Mouse (Mus musculus) CH12.LX (cell line): ENCODE measurements at regions not wholly inside any gene's neighbourhood (a gene's known extent, or its start where the extent isn't known, plus 50 kb on each side); places are given as distances from the start of the nearest gene placed in this dataset.
A peak's percentile ranks its signal among the peaks of the same experiment; 100 is the strongest.

Source experiments
- DNase-seq: peaks from one replicate; pipeline ENCODE4 v3.0.0-alpha.2; 2013; ENCODE audit errors: extremely low read depth
- H3K27ac ChIP-seq: 2 replicates; pipeline ENCODE4 v1.5.1; 2012; ENCODE audit warnings: low read depth, mild to moderate bottlenecking, control low read depth, moderate library complexity; ENCODE audit not compliant: insufficient read depth
- H3K27me3 ChIP-seq: replicated peaks from 2 replicates; pipeline ENCODE3; 2012; ENCODE audit warnings: inconsistent platforms
- H3K36me3 ChIP-seq, 2 experiments: replicated peaks in 1 of 2; 2 replicates each; pipeline versions ENCODE3 to v1.6.1; 2012; ENCODE audit warnings: inconsistent platforms in 1 of 2, low read length in 1 of 2, mild to moderate bottlenecking in 1 of 2, mixed read lengths in 1 of 2, moderate library complexity in 1 of 2; ENCODE audit not compliant: control insufficient read depth in 1 of 2, insufficient read depth in 1 of 2
- H3K4me1 ChIP-seq, 2 experiments: 2 replicates each; pipeline ENCODE4 v1.6.1; 2012; ENCODE audit warnings: inconsistent platforms in 1 of 2, moderate library complexity in 1 of 2; ENCODE audit not compliant: insufficient read depth in 2 of 2, control insufficient read depth in 1 of 2
- H3K4me2 ChIP-seq: 2 replicates; pipeline ENCODE4 v1.6.1; 2012; ENCODE audit warnings: low read depth, mild to moderate bottlenecking, control low read depth; ENCODE audit not compliant: poor library complexity, insufficient read depth, severe bottlenecking
- H3K4me3 ChIP-seq, 3 experiments: fragments of 150-350 bp in 1 of 3; sonication (generic) in 1 of 3; replicated peaks in 1 of 3; 2 replicates each; pipeline versions ENCODE3 to v1.5.1; 2011 to 2012; ENCODE audit warnings: low read depth in 2 of 3, low read length in 2 of 3, mild to moderate bottlenecking in 2 of 3, moderate library complexity in 2 of 3, control low read depth in 1 of 3, improper control_type of control experiment in 1 of 3, inconsistent platforms in 1 of 3, mixed read lengths in 1 of 3; ENCODE audit not compliant: poor library complexity in 1 of 3
- H3K79me2 ChIP-seq: replicated peaks from 2 replicates; pipeline ENCODE4 v1.6.1; 2012; ENCODE audit warnings: mild to moderate bottlenecking, moderate library complexity; ENCODE audit not compliant: control insufficient read depth, poor library complexity, insufficient read depth, severe bottlenecking; ENCODE audit errors: extremely low read depth
- H3K9ac ChIP-seq: 2 replicates; pipeline ENCODE4 v1.6.1; 2012; ENCODE audit warnings: low read depth, mild to moderate bottlenecking, control low read depth, moderate library complexity; ENCODE audit not compliant: insufficient read depth
- H3K9me3 ChIP-seq: replicated peaks from 2 replicates; pipeline ENCODE3; 2012; ENCODE audit warnings: low read length, inconsistent platforms, mixed read lengths
- CHD1 ChIP-seq: IDR thresholded peaks from 2 replicates; pipeline ENCODE4 v1.6.1; 2012; ENCODE audit warnings: low read depth, low read length, improper control_type of control experiment, inconsistent platforms
- CTCF ChIP-seq, 2 experiments: IDR thresholded peaks in 1 of 2; conservative IDR thresholded peaks in 1 of 2; 2 replicates each; pipeline ENCODE4 v1.5.1; 2011 to 2012; ENCODE audit warnings: low read depth in 2 of 2, low read length in 2 of 2, improper control_type of control experiment in 1 of 2, inconsistent platforms in 1 of 2, mild to moderate bottlenecking in 1 of 2, moderate library complexity in 1 of 2
- E2F4 ChIP-seq: IDR thresholded peaks from 2 replicates; pipeline ENCODE4 v1.6.1; 2011; ENCODE audit warnings: low read depth, low read length, improper control_type of control experiment; ENCODE audit not compliant: insufficient replicate concordance
- ETS1 ChIP-seq: conservative IDR thresholded peaks from 2 replicates; pipeline ENCODE4 v1.6.1; 2012; ENCODE audit warnings: low read depth, mild to moderate bottlenecking, inconsistent platforms, low read length, improper control_type of control experiment, moderate library complexity
- HCFC1 ChIP-seq: IDR thresholded peaks from 2 replicates; pipeline ENCODE4 v1.6.1; 2012; ENCODE audit warnings: low read depth, mild to moderate bottlenecking, inconsistent platforms, low read length, improper control_type of control experiment
- IRF4 ChIP-seq: IDR thresholded peaks from 2 replicates; pipeline ENCODE4 v1.6.1; 2014; ENCODE audit warnings: low read depth, mild to moderate bottlenecking, inconsistent platforms, low read length, improper control_type of control experiment
- JUND ChIP-seq: conservative IDR thresholded peaks from 2 replicates; pipeline ENCODE4 v1.6.1; 2011; ENCODE audit warnings: low read depth, low read length, improper control_type of control experiment
- MEF2A ChIP-seq: IDR thresholded peaks from 2 replicates; pipeline ENCODE4 v1.6.1; 2014; ENCODE audit warnings: low read depth, mild to moderate bottlenecking, inconsistent platforms, low read length, improper control_type of control experiment, borderline replicate concordance
- MXI1 ChIP-seq: IDR thresholded peaks from 2 replicates; pipeline ENCODE4 v1.6.1; 2011; ENCODE audit warnings: mild to moderate bottlenecking, low read depth, low read length, improper control_type of control experiment
- NRF1 ChIP-seq: IDR thresholded peaks from 2 replicates; pipeline ENCODE4 v1.6.1; 2014; ENCODE audit warnings: low read depth, mild to moderate bottlenecking, inconsistent platforms, low read length, improper control_type of control experiment, moderate library complexity
- RAD21 ChIP-seq: IDR thresholded peaks from 2 replicates; pipeline ENCODE4 v1.6.1; 2011; ENCODE audit warnings: low read depth, mild to moderate bottlenecking, low read length, improper control_type of control experiment, moderate library complexity
- SIN3A ChIP-seq: IDR thresholded peaks from 2 replicates; pipeline ENCODE4 v1.6.1; 2012; ENCODE audit warnings: low read length, improper control_type of control experiment, inconsistent platforms
- SMC3 ChIP-seq: IDR thresholded peaks from 2 replicates; pipeline ENCODE4 v1.6.1; 2011; ENCODE audit warnings: low read depth, low read length, improper control_type of control experiment
- TBP ChIP-seq: conservative IDR thresholded peaks from 2 replicates; pipeline ENCODE4 v1.6.1; 2011; ENCODE audit warnings: low read depth, low read length, improper control_type of control experiment
- USF1 ChIP-seq: IDR thresholded peaks from 2 replicates; pipeline ENCODE4 v1.6.1; 2014; ENCODE audit warnings: low read depth, mild to moderate bottlenecking, inconsistent platforms, low read length, improper control_type of control experiment
- ZC3H11A ChIP-seq: IDR thresholded peaks from 2 replicates; pipeline ENCODE4 v1.6.1; 2012; ENCODE audit warnings: low read depth, mild to moderate bottlenecking, inconsistent platforms, low read length, improper control_type of control experiment
- ZKSCAN1 ChIP-seq: IDR thresholded peaks from 2 replicates; pipeline ENCODE4 v1.6.1; 2012; ENCODE audit warnings: low read depth, inconsistent platforms, low read length, improper control_type of control experiment, borderline replicate concordance
- ZNF384 ChIP-seq: IDR thresholded peaks from 2 replicates; pipeline ENCODE4 v1.6.1; 2012; ENCODE audit warnings: low read depth, low read length, improper control_type of control experiment, inconsistent platforms
- dilution Hi-C: fragments of 300-500 bp; cut with MboI; formaldehyde crosslinking; loops from 2 replicates; pipeline ENCODE4 v1.14.3; 2020; ENCODE audit warnings: low sequenced_read_pairs; ENCODE audit not compliant: extremely low pct_unique_long_range_greater_than_20kb, extremely low pct_ligation_motif_present
- in situ Hi-C: fragments of 300-500 bp; cut with MboI; formaldehyde crosslinking; loops from 3 replicates; pipeline ENCODE4 v1.14.3; 2019; ENCODE audit warnings: low sequenced_read_pairs, low pct_ligation_motif_present, low pct_unique_long_range_greater_than_20kb, mixed read lengths

DNA sequence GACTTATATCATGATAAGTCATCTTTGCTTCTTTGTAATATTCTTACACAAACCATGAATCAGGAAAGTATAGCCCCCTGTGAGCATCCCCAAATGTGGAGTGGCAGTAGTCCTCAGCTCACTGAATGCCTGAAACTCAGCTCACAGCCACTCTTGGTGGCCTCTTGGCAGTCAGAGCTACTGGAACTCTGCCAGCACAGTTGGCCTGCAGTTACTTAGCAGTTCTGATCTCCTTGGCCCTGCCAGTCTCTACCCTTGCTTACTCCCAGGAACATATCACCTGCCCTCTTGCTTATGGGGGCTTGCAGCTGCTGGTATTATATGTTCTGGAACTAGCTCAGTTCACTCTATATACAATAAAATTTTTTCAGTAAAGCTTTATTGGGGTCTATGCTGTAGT, 167.9 kb upstream of the Mad2l1 start:
- no peak for DNase-seq
- no peak for TF ChIP-seq CHD1
- TF ChIP-seq SIN3A: no peak
- no peak for TF ChIP-seq MEF2A
- TF ChIP-seq MXI1: no peak
- TF ChIP-seq ETS1: no peak
- no peak for TF ChIP-seq USF1
- TF ChIP-seq JUND: no peak
- TF ChIP-seq E2F4: no peak
- TF ChIP-seq ZC3H11A: no peak
- TF ChIP-seq NRF1: no peak
- TF ChIP-seq IRF4: no peak
- no peak for TF ChIP-seq ZKSCAN1
- no peak for TF ChIP-seq ZNF384
- no peak for TF ChIP-seq HCFC1
- in situ Hi-C loops (no loop called here), dilution Hi-C loops (no loop called here)
- H3K4me3 ChIP-seq: no peak overlapping the region
- no peak overlapping the region for H3K9ac ChIP-seq
- H3K27ac ChIP-seq: no peak overlapping the region
- H3K4me1 ChIP-seq: no peaks in the 10 kb centered on the region
- H3K27me3 ChIP-seq: no peaks in the 10 kb centered on the region
- H3K79me2 ChIP-seq: no peaks in the 10 kb centered on the region
- H3K4me2 ChIP-seq: no peak overlapping the region
- H3K9me3 ChIP-seq: no peaks in the 10 kb centered on the region
- H3K36me3 ChIP-seq: no peaks in the 10 kb centered on the region

DNA sequence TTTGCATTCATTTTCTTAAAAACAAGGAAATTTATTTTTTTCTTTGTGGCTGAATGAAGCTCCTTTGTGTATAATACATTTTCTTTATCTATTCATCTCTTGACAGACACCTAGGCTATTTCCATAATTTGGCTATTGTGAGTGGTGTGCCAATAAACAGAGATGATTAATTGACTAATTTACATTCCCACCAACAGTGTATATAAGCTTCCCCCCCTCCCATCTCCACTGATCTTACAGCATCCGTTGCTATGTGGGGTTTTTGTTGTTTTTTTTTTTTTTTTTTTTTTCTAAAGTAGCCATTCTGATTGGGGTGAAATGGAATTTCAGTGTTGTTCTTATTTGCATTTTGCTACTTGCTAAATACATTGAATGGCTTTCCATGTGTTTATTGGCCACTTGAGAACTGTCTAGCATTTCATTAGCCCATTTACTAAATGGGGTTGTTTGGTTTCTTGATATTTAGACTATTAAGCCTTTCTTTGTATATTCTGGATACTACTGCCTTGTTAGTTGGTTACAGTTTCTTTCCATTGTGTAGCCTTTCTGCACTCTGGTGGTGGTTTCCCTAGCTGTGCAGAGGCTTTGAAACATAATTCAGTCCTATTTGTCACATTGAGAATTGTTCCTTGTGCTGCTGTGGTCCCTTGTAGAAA, 153.8 kb upstream of the Mad2l1 start:
- Histone ChIP-seq H3K27me3 (no peaks in the 10 kb centered on the region), H3K27ac (no peak overlapping the region), H3K4me1 (no peaks in the 10 kb centered on the region), H3K79me2 (no peaks in the 10 kb centered on the region), H3K4me3 (no peak overlapping the region), H3K36me3 (no peaks in the 10 kb centered on the region), H3K9me3 (no peaks in the 10 kb centered on the region)
- in situ Hi-C loops (no loop called here), dilution Hi-C loops (no loop called here)
- no peak for DNase-seq
- TF ChIP-seq RAD21: peak; percentile 24
- TF ChIP-seq SMC3: peak; percentile 31
- TF ChIP-seq TBP: no peak
- TF ChIP-seq CTCF (conservative IDR thresholded peaks at IDR 0.05 in 1 of 2, IDR thresholded peaks at IDR 0.05 in 1 of 2; ENCODE audit: low read depth in 2 of 2, low read length in 2 of 2): peak in 1 of 2 experiments; percentile 25; a peak in 2 of 4 replicates
- TF ChIP-seq, all 38 proteins: peak for 3
- no peak overlapping the region for H3K9ac ChIP-seq
- H3K4me2 ChIP-seq: no peak overlapping the region
